Mouse (Mus musculus): ENCODE measurements around the gene Cdkn2d.
"Not testable (repeated sequence)": the region's sequence is repeated elsewhere in the genome, so short reads cannot be mapped to it uniquely, and the experiment has no call there.

Gene Cdkn2d

GRCm38 (mm10) chr9:21319503-21319902 is 28.3 kb upstream of the Cdkn2d start:
- intact Hi-C loops (cut with DNase I): no loop called here

GRCm38 (mm10) chr9:21318792-21319191 is 27.6 kb upstream of the Cdkn2d start:
- intact Hi-C loops (cut with DNase I): no loop called here

GRCm38 (mm10) chr9:21316696-21317095 is 25.5 kb upstream of the Cdkn2d start:
- intact Hi-C loops (cut with DNase I): no loop called here

- intact Hi-C loops (cut with DNase I): no loop called here
These were observed 24.2 kb upstream of the Cdkn2d start for GRCm38 (mm10) chr9:21315421-21315820.

- intact Hi-C loops (cut with DNase I): loop anchor here (5.0 kb wide), 1 partner anchor 158 kb away; no protein-coding TSS in a partner anchor
These were observed 23.3 kb upstream of the Cdkn2d start for GRCm38 (mm10) chr9:21314367-21315140.

GRCm38 (mm10) chr9:21313394-21313793 is 22.2 kb upstream of the Cdkn2d start:
- intact Hi-C loops (cut with DNase I): loop anchor here (2.0 to 5.0 kb wide), 2 partner anchors 43 to 159 kb away; no protein-coding TSS in a partner anchor

- intact Hi-C loops (cut with DNase I): loop anchor here (2.0 to 5.0 kb wide), 2 partner anchors 45 to 160 kb away; no protein-coding TSS in a partner anchor
These were observed 20.9 kb upstream of the Cdkn2d start, which contains the start of gene Ap1m2 for GRCm38 (mm10) chr9:21312134-21312533. Gene Ap1m2 (minus strand): TSS chr9:21312337.

GRCm38 (mm10) chr9:21311695-21312094 is 20.5 kb upstream of the Cdkn2d start:
- intact Hi-C loops (cut with DNase I): loop anchor here (2.0 to 5.0 kb wide), 2 partner anchors 45 to 161 kb away; no protein-coding TSS in a partner anchor

- intact Hi-C loops (cut with DNase I): loop anchor here (5.0 kb wide), 1 partner anchor 98 kb away; no protein-coding TSS in a partner anchor
These were observed 18.0 kb upstream of the Cdkn2d start for GRCm38 (mm10) chr9:21309150-21309741.

GRCm38 (mm10) chr9:21305065-21305464 is 13.9 kb upstream of the Cdkn2d start:
- intact Hi-C loops (cut with DNase I): loop anchor here (5.0 kb wide), 1 partner anchor 102 kb away; no protein-coding TSS in a partner anchor

- intact Hi-C loops (cut with DNase I): no loop called here
These were observed 7.8 kb upstream of the Cdkn2d start for GRCm38 (mm10) chr9:21299014-21299413.

GRCm38 (mm10) chr9:21292271-21292670 is 1.1 kb upstream of the Cdkn2d start:
- intact Hi-C loops (cut with DNase I): no loop called here

GRCm38 (mm10) chr9:21291868-21292267 is 661 bp upstream of the Cdkn2d start:
- intact Hi-C loops (cut with DNase I): not testable (repeated sequence)

GRCm38 (mm10) chr9:21290589-21290988 is 618 bp downstream of the Cdkn2d start:
- intact Hi-C loops (cut with DNase I): no loop called here

- intact Hi-C loops (cut with DNase I): no loop called here
These were observed 1.9 kb downstream of the Cdkn2d start for GRCm38 (mm10) chr9:21289337-21289671.

GRCm38 (mm10) chr9:21288404-21289336 is 2.5 kb downstream of the Cdkn2d start:
- intact Hi-C loops (cut with DNase I): no loop called here

GRCm38 (mm10) chr9:21287571-21288402 is 3.4 kb downstream of the Cdkn2d start, which contains the start of gene Kri1:
Gene Kri1 (minus strand): TSS chr9:21287969.
- intact Hi-C loops (cut with DNase I): no loop called here

- intact Hi-C loops (cut with DNase I): no loop called here
These were observed 4.5 kb downstream of the Cdkn2d start for GRCm38 (mm10) chr9:21286753-21287152.

GRCm38 (mm10) chr9:21283994-21284393 is 7.2 kb downstream of the Cdkn2d start:
- intact Hi-C loops (cut with DNase I): no loop called here

- intact Hi-C loops (cut with DNase I): no loop called here
These were observed 7.6 kb downstream of the Cdkn2d start for GRCm38 (mm10) chr9:21283591-21283990.

Data from adrenal gland (tissue).